Mouse (Mus musculus) Patski (cell line): ENCODE data around the gene 1700080O16Rik. TPM values are rescaled to one million over a fixed set of nuclear protein-coding genes. Genes with fewer than 3 reads are reported as not detected.
A peak's percentile ranks its signal among the peaks of the same experiment; 100 is the strongest.

Experiments
- ATAC-seq: fragments of 100-300 bp; one replicate; pipeline ENCODE4 v1.8.0; 2021
- CTCF ChIA-PET: fragments of 350-600 bp; sonication (Branson Sonifier 250); formaldehyde crosslinking; loops from one replicate; lab custom pipeline; 2022; ENCODE audit warnings: inconsistent platforms; lab: Charles Lee
- POLR2A ChIA-PET: fragments of 350-600 bp; sonication (Branson Sonifier 250); formaldehyde crosslinking; loops from one replicate; lab custom pipeline; 2022; ENCODE audit warnings: antibody characterized with exemption, inconsistent platforms; lab: Charles Lee
- DNase-seq: peaks from one replicate; pipeline ENCODE4 v3.0.0-alpha.2; 2011; ENCODE audit warnings: low read depth, low spot score
- H3K27me3 ChIP-seq: fragments of 371-371 bp; one replicate; pipeline ENCODE4 v1.5.1; 2021
- CTCF ChIP-seq: fragments of 100-300 bp; IDR thresholded peaks from one replicate; pipeline ENCODE4 v1.5.1; 2021
- in situ Hi-C: fragments of 300-500 bp; cut with MboI; formaldehyde crosslinking; loops from 3 replicates; pipeline ENCODE4 v1.11.1; 2018; ENCODE audit warnings: low pct_unique_long_range_greater_than_20kb, mixed read lengths
- polyA plus RNA-seq: library from polyadenylated mRNA; unstranded; gene quantifications from one replicate; pipeline ENCODE4 v1.2.3, GENCODE M21; 2021

Gene 1700080O16Rik
- polyA plus RNA-seq: not detected

DNA sequence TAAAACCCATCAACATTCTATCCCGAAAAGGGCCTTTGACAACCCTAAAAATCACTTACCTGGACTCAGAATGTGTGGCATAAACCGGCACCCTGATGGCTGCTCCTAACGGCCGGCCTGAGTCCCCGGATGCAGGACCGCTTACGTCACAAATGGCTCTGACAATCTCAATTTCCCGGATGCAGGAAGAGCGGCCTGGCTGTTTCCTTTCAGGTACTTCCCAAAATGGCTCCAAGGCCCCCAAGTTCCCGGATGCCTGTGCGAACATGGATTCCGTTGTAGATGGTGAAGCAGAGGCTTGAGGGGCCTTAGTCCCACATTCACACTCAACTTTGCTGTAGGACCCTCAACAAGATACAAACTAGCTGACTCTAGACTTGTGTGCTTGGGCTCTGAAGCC lies at the start of gene 1700080O16Rik:
TSS of gene 1700080O16Rik (minus strand) at position 101 of the 400 bp plus-strand sequence.
- in situ Hi-C loops: no loop called here
- TF ChIP-seq CTCF: no peak
- CTCF ChIA-PET: no interaction called here
- peaks cover 8% of the 10 kb centered on the region for H3K27me3 ChIP-seq
- POLR2A ChIA-PET: no interaction called here
- no peak for DNase-seq
- ATAC-seq: no peak

DNA sequence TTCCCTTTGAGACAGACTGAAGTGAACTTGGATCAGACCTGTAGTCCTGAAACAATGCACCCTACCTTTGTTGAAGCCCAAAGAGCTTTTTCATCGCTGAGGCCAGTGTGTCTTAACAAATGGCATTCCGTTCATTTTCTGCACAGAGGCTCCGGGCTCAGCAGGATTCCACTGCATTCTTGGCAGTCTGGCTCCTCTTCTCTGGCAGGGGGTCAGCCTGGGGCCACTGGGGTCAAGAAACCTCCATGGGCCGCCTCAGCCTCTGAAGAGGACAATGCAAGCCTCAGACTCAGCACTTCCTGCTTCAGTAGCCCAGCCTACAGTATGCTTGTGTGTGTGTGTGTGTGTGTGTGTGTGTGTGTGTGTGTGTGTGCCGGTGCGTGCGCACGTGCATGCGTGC lies 45.1 kb upstream of the 1700080O16Rik start:
- no peak for ATAC-seq
- no peak for DNase-seq
- POLR2A ChIA-PET: no interaction called here
- CTCF ChIA-PET: no interaction called here
- in situ Hi-C loops: no loop called here
- peaks cover 3% of the 10 kb centered on the region for H3K27me3 ChIP-seq
- TF ChIP-seq CTCF: no peak

DNA sequence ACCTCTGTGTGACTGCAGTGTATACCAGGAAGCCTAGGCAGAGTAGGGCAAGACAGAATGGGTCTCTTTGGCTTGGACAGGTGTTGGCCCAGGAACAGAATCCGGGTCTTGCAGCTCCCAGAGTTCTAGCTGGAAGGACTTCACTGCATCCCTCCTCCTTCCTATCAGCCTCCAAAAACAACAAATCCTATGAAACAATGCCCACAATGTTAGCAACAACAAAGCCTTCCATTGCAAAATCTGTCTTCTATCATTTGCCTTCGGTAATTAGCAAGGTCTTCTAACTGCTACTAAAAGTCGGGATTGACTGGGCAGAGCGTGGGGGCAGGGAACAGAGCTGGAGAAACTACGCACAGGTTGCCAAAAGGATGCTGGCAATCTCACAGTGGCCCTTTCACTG lies 27.5 kb upstream of the 1700080O16Rik start:
- ChIA-PET CTCF (no interaction called here), POLR2A (interaction anchor here (1.4 kb wide), 1 partner anchor 163 kb away, joined by 3 read pairs; no protein-coding TSS in a partner anchor)
- DNase-seq (no peak), ATAC-seq (no peak)
- peaks cover 5% of the 10 kb centered on the region for H3K27me3 ChIP-seq
- in situ Hi-C loops: no loop called here
- no peak for TF ChIP-seq CTCF

DNA sequence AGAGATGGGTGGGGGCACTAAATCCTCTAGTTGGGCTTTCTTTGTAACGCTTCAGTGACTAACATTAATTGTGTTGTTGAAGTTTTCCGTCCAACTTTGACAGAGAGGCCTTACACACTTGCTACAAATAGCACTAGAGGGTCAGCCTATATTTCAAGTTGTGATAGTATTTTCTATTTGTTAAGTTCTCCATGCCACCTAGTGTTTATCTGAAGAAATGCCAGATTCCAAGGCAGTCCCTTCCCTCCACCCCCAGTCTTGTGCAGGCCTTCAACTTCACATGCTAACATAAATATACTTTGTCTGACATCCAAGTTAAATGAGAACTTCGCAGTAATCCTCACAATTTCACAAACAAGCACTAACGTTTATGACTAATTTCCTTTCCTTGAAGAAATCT lies 26.9 kb upstream of the 1700080O16Rik start:
- peak; percentile 49 for TF ChIP-seq CTCF
- DNase-seq (no peak), ATAC-seq (peak; percentile 51)
- ChIA-PET CTCF (no interaction called here), POLR2A (no interaction called here)
- H3K27me3 ChIP-seq: peaks cover 5% of the 10 kb centered on the region
- in situ Hi-C loops: no loop called here

DNA sequence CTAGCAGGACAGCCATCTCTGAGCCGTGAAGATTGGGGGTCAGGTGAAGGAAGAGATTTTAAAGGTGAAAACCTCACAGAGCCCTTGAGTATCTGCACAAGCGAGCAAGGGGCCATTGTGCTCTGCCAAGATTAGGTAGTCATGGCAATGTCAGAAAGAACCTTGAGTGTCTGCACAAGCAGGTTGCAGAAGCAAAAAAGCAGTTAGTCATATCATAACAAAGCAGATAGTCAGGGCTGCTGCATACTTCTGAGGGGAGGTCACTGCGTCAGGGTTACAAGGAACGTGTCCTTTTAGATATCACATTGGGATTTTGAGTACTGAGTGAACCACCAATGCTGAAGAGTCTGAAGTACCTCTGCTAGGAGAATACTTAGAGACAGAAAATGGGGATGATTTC lies 3.8 kb upstream of the 1700080O16Rik start:
- ATAC-seq: no peak
- no peak for DNase-seq
- in situ Hi-C loops: no loop called here
- ChIA-PET POLR2A (no interaction called here), CTCF (no interaction called here)
- no peaks in the 10 kb centered on the region for H3K27me3 ChIP-seq
- TF ChIP-seq CTCF: no peak

DNA sequence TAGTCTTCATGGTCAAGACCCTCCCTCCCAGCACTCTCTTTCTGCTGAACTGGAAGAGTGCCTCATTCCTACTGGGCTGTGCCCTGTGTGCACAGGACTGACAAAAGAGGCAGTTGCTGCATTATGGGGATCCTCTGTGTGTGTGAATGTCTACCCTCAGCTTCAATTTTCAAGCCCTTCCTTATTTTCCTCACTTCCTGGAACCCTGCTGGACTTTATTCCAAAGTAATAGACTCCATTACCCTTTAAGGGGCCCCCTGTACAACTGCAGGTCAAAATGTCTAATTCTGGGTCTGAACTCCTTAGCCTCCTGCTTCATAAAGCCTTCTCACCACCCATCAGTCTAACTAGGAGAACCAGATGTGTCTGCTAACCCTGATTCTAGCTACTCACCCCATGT lies 2.0 kb upstream of the 1700080O16Rik start:
- CTCF ChIA-PET: no interaction called here

DNA sequence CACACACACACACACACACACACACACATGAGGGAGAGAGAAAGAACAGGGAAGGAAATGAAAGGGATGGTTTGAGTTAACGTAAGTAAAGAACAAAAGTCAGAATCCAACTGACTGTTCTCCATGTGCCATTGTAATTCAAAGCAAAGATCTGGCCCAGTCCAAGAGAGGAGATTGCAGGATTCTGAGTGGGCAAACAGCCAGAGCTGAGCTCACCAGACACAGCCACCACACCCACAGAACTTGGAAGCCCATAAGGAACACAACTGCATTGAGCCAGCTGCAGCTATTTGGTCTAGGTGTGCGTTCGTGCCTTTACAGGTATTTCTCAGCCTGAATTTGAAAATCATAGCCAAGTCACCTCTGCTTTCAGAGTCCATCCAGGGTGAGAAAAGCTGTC lies 24.5 kb downstream of the 1700080O16Rik start:
- no peak for TF ChIP-seq CTCF
- in situ Hi-C loops: no loop called here
- no peak for ATAC-seq
- CTCF ChIA-PET: no interaction called here
- peaks cover 26% of the 10 kb centered on the region for H3K27me3 ChIP-seq
- POLR2A ChIA-PET: no interaction called here
- no peak for DNase-seq

More for the DNA sequence above, 2.0 kb upstream of the 1700080O16Rik start:
- ATAC-seq (no peak), DNase-seq (no peak)
- peaks cover 2% of the 10 kb centered on the region for H3K27me3 ChIP-seq
- in situ Hi-C loops: no loop called here
- POLR2A ChIA-PET: no interaction called here
- TF ChIP-seq CTCF: no peak

DNA sequence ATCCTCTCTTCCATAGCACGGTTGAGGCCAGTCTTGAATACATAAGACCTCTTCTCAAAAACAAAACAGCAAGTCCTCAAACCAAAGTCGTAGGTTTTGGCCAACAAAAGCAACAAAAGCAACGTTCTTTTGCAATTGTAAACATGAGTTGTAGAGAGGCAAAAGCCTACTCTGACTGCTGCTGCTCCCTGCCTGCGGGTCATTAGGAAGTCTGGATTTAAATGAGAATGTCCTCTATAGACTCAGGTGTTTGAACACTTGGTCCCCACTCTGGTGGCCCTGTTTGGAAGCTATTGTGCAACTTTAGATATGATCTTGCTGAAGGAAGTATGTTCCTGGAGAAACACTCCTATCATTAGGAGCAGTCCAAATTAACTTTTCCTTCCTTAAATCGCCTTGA lies 34.5 kb downstream of the 1700080O16Rik start:
- CTCF ChIA-PET: interaction anchor here (1.9 kb wide), 1 partner anchor 25 kb away, joined by 6 read pairs; no protein-coding TSS in a partner anchor
- DNase-seq (no peak), ATAC-seq (no peak)
- peaks cover 10% of the 10 kb centered on the region for H3K27me3 ChIP-seq
- no peak for TF ChIP-seq CTCF
- in situ Hi-C loops: no loop called here
- POLR2A ChIA-PET: no interaction called here

DNA sequence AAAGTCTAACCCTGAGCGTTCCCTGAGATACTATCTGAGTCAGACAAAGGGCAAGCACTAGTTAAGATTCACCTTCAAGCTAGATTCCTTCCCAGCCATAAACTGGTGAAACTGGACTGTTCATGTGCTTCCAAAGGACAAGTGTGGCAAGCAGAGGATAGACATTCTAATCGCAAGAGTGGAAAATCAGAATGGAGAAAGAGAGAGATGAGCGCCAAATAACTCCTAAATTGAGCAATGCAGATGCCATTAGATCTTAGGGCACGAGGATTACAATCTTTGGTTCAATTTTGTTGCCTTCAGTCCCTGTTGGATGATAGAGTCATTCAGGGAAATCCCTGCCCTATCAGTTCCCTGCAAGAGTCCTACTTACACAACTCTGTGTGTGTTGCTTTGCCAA lies 53.5 kb downstream of the 1700080O16Rik start:
- ATAC-seq (no peak), DNase-seq (no peak)
- peaks cover 6% of the 10 kb centered on the region for H3K27me3 ChIP-seq
- in situ Hi-C loops: loop anchor here (25.0 kb wide), 1 partner anchor 443 kb away; no protein-coding TSS in a partner anchor
- ChIA-PET POLR2A (no interaction called here), CTCF (no interaction called here)
- TF ChIP-seq CTCF: no peak

Other genes starting within 250 kb of the 1700080O16Rik start
- gene Usp26, start 171.5 kb downstream of the 1700080O16Rik start, polyA plus RNA-seq: 0.01 TPM
- gene Gpc4, start 192.5 kb upstream of the 1700080O16Rik start, polyA plus RNA-seq: 356 TPM